Mouse (Mus musculus): ENCODE data around the gene Phc3. TPM values are rescaled to one million over a fixed set of nuclear protein-coding genes. Genes with fewer than 3 reads are reported as not detected.

Phc3 gene
- polyA plus RNA-seq, 1 experiment from 2014 or later = 3.5 TPM

DNA sequence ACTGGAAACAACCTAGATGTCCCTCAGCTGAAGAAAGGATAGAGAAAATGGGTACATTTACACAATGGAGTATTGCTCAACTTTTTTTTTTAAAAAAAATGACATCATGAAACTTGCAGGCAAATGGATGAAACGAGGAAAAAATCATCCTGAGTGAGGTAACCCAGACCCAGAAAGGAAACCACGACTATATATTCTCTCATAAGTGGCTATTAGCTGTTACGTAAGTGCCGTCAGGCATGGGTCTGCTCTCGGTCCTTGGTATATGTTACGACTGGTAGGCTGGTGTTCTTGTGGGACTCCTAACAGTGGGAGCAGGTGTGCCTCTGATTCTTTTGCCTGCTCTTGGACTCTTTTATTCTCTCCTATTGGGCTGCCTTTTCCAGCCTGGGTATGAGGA lies 12.9 kb downstream of the Phc3 start:
- Histone ChIP-seq H3K36me3 (ENCODE audit: control insufficient read depth, insufficient read depth) (peaks cover 59% of the 10 kb centered on the region), H3K4me1 (replicated peaks; ENCODE audit: control insufficient read depth, insufficient read depth, low read length) (0 out of 2 replicates have a peak, but pooled peaks cover 4% of the 10 kb centered on the region), H3K27me3 (replicated peaks; ENCODE audit: control insufficient read depth, insufficient read depth, low read length) (no peaks in the 10 kb centered on the region), H3K4me2 (replicated peaks; ENCODE audit: low read depth) (no peak overlapping the region), H3K9me3 (ENCODE audit: control insufficient read depth) (no peaks in the 10 kb centered on the region), H3K4me3 (ENCODE audit: low read depth, low read length) (no peak overlapping the region), H3K9ac (ENCODE audit: low read depth, low read length) (no peak overlapping the region), H3K27ac (ENCODE audit: low read depth, low read length) (no peak overlapping the region)
- no peak for ATAC-seq
- no peak for TF ChIP-seq CTCF (IDR thresholded peaks at IDR 0.05; ENCODE audit: low read depth)
- WGBS = 77% methylated on average over 6 of the region's 6 CpGs

DNA sequence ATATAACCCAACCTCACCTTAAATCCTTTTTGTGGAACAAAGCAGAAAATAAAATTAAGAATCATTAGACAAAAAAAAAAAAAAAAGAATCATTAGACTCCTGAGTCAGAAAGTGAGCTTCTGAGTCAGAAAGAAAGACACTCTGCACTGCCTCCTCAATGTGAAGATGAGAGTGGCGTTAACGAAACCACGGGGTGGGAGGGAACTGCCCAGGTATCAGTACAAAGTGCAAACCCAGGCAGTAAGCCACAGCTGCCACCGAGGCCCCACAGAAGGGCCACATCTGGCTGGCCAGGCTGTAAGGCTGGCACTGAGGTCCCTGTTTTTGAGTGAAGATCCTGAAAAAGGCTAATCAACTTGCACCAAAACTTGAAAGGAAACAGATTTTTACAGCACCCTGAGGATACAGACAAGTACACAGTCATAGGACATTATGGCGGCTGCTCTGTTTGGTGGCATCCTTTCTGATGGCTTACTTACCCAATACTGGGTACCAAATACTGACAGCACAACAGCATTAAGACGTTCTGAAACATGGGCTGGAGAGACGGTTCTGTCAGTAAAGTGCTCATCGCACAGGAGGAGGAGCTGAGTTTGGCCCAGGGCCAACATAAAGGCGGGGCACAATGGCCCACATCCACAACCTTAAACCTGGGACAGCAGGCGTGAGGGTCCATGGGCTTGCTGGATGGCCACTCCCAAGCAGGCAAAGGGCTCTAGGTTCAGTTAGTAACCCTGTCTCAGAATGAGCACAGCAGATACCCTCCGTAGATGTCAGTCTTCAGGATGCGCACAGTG lies 16.7 kb downstream of the Phc3 start:
- peaks cover 53% of the 10 kb centered on the region for H3K36me3 ChIP-seq (ENCODE audit: control insufficient read depth, insufficient read depth)
- H3K4me3 ChIP-seq (ENCODE audit: low read depth, low read length) = no peak overlapping the region
- H3K27ac ChIP-seq (ENCODE audit: low read depth, low read length) = no peak overlapping the region
- no peaks in the 10 kb centered on the region for H3K27me3 ChIP-seq (replicated peaks; ENCODE audit: control insufficient read depth, insufficient read depth, low read length)
- H3K9me3 ChIP-seq (ENCODE audit: control insufficient read depth) = no peaks in the 10 kb centered on the region
- peak; percentile 74; the same call in 1 of the 2 replicates for ATAC-seq
- WGBS = 64% methylated on average over 12 of the region's 12 CpGs
- no peak overlapping the region for H3K4me2 ChIP-seq (replicated peaks; ENCODE audit: low read depth)
- H3K9ac ChIP-seq (ENCODE audit: low read depth, low read length) = no peak overlapping the region
- TF ChIP-seq CTCF (IDR thresholded peaks at IDR 0.05; ENCODE audit: low read depth) = no peak
- H3K4me1 ChIP-seq (replicated peaks; ENCODE audit: control insufficient read depth, insufficient read depth, low read length) = no peaks in the 10 kb centered on the region

DNA sequence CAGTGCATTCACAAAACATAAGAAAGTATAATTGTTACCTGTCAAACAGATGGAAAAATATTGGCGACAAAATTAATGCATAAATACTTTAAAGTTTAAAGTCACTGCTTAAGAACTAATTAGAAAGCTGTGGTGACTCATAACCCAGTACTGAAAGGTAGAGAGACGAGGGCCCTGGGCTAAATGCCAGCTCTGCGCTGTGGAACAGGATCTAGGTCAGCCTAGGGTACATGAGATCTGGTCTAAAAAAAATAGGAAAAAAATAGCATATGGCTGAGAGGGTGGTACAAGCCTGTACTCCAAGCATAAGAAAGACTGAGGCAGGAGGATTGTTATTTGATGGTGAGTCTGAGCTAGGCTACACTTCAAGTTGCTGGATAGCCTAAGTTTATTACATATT lies 17.6 kb downstream of the Phc3 start:
- no peak for TF ChIP-seq CTCF (IDR thresholded peaks at IDR 0.05; ENCODE audit: low read depth)
- Histone ChIP-seq H3K36me3 (ENCODE audit: control insufficient read depth, insufficient read depth) (peaks cover 50% of the 10 kb centered on the region), H3K4me1 (replicated peaks; ENCODE audit: control insufficient read depth, insufficient read depth, low read length) (no peaks in the 10 kb centered on the region), H3K9ac (ENCODE audit: low read depth, low read length) (no peak overlapping the region), H3K9me3 (ENCODE audit: control insufficient read depth) (no peaks in the 10 kb centered on the region), H3K4me2 (replicated peaks; ENCODE audit: low read depth) (no peak overlapping the region), H3K4me3 (ENCODE audit: low read depth, low read length) (no peak overlapping the region), H3K27ac (ENCODE audit: low read depth, low read length) (no peak overlapping the region), H3K27me3 (replicated peaks; ENCODE audit: control insufficient read depth, insufficient read depth, low read length) (no peaks in the 10 kb centered on the region)
- ATAC-seq = no peak
- 79% methylated on average over 3 of the region's 3 CpGs for WGBS

DNA sequence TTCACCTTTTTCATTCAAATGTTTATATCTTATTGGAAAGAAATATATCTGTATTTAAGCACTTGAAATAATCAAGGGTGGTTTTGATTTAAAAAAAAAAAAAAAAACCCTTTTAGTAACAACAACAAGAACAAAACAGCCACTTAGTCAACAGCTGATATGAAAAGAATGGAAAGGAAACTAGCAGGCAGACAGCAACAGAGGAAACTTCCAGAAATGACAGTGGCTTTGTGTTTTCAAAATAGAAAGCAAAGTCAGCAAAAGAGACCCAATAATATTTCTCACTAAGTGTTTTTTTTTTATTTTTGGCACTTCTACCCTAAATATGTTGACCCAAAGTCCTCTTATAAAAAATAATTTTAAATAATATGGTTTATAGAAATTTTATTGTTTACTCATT lies 34.8 kb downstream of the Phc3 start:
- H3K27me3 ChIP-seq (replicated peaks; ENCODE audit: control insufficient read depth, insufficient read depth, low read length) = no peaks in the 10 kb centered on the region
- no peak for TF ChIP-seq CTCF (IDR thresholded peaks at IDR 0.05; ENCODE audit: low read depth)
- no peak overlapping the region for H3K4me3 ChIP-seq (ENCODE audit: low read depth, low read length)
- no peak overlapping the region for H3K4me2 ChIP-seq (replicated peaks; ENCODE audit: low read depth)
- ATAC-seq = no peak
- no peak overlapping the region for H3K9ac ChIP-seq (ENCODE audit: low read depth, low read length)
- no peaks in the 10 kb centered on the region for H3K4me1 ChIP-seq (replicated peaks; ENCODE audit: control insufficient read depth, insufficient read depth, low read length)
- H3K27ac ChIP-seq (ENCODE audit: low read depth, low read length) = no peak overlapping the region
- no peaks in the 10 kb centered on the region for H3K9me3 ChIP-seq (ENCODE audit: control insufficient read depth)
- H3K36me3 ChIP-seq (ENCODE audit: control insufficient read depth, insufficient read depth) = peaks cover 50% of the 10 kb centered on the region

DNA sequence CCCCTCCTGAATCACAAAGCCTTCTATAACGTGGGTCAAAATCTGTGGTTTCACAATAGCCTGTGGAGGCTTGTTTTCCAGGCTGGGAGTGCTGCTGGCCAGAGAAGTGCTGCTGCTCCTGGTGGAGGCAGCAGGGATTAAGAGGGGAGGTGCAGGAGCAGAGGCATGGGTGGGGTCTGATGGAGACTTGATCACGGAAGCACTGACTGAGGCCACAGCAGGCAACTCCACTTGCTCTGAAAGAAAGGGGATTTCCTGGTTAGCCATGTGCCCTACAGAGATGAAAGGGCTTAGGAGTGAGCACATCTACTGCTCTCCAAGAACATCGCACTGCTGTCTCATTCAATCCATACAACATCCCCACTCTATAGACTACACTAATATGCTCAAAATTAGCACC lies 39.4 kb downstream of the Phc3 start:
- no peak overlapping the region for H3K9ac ChIP-seq (ENCODE audit: low read depth, low read length)
- no peak overlapping the region for H3K4me3 ChIP-seq (ENCODE audit: low read depth, low read length)
- peak; percentile 28; the same call in 1 of the 2 replicates for TF ChIP-seq CTCF (IDR thresholded peaks at IDR 0.05; ENCODE audit: low read depth)
- H3K4me2 ChIP-seq (replicated peaks; ENCODE audit: low read depth) = no peak overlapping the region
- no peaks in the 10 kb centered on the region for H3K9me3 ChIP-seq (ENCODE audit: control insufficient read depth)
- no peaks in the 10 kb centered on the region for H3K27me3 ChIP-seq (replicated peaks; ENCODE audit: control insufficient read depth, insufficient read depth, low read length)
- peaks cover 40% of the 10 kb centered on the region for H3K36me3 ChIP-seq (ENCODE audit: control insufficient read depth, insufficient read depth)
- H3K27ac ChIP-seq (ENCODE audit: low read depth, low read length) = no peak overlapping the region
- no peak for ATAC-seq
- H3K4me1 ChIP-seq (replicated peaks; ENCODE audit: control insufficient read depth, insufficient read depth, low read length) = no peaks in the 10 kb centered on the region
- WGBS = 64% methylated on average over 3 of the region's 3 CpGs

DNA sequence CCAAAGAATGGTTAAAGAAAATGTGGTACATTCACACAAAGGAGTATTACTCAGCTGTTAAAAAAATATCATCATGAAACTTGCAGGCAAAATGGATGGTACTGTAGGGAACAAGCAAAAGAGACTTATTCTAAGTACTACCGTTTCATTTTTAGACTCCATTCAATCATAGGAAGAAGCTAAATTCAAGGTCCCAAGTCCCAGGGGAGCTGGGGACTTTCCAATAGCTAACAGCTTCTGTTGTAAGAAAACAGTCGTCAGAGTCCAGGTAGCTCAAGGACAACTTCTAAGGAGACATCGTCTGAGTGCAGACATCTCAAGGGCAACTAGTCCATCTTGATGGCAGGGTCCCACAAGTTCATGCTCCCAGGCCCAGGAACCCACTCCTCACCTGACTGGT lies 41.6 kb downstream of the Phc3 start:
- ATAC-seq = no peak
- Histone ChIP-seq H3K9me3 (ENCODE audit: control insufficient read depth) (no peaks in the 10 kb centered on the region), H3K36me3 (ENCODE audit: control insufficient read depth, insufficient read depth) (peaks cover 40% of the 10 kb centered on the region), H3K4me3 (ENCODE audit: low read depth, low read length) (no peak overlapping the region), H3K4me1 (replicated peaks; ENCODE audit: control insufficient read depth, insufficient read depth, low read length) (no peaks in the 10 kb centered on the region), H3K27ac (ENCODE audit: low read depth, low read length) (no peak overlapping the region), H3K9ac (ENCODE audit: low read depth, low read length) (no peak overlapping the region), H3K4me2 (replicated peaks; ENCODE audit: low read depth) (no peak overlapping the region), H3K27me3 (replicated peaks; ENCODE audit: control insufficient read depth, insufficient read depth, low read length) (no peaks in the 10 kb centered on the region)
- 82% methylated on average over 3 of the region's 3 CpGs for WGBS
- TF ChIP-seq CTCF (IDR thresholded peaks at IDR 0.05; ENCODE audit: low read depth) = no peak
